Mouse (Mus musculus): ENCODE results near the gene Grk5. TPM values are rescaled to one million over a fixed set of nuclear protein-coding genes. Genes with fewer than 3 reads are reported as not detected.

The Grk5 gene
- polyA plus RNA-seq, 1 experiment from 2014 or later: 0.72 TPM

- H3K9me3 ChIP-seq (replicated peaks; ENCODE audit: control insufficient read depth, low read length): no peaks in the 10 kb centered on the region
- 0% methylated on average over 28 of the region's 28 CpGs for WGBS (ENCODE audit: insufficient replicate concordance)
- ATAC-seq (ENCODE audit: low read depth): peak; percentile 93
- H3K36me3 ChIP-seq (ENCODE audit: control insufficient read depth, insufficient read depth): peaks cover 16% of the 10 kb centered on the region
- H3K4me2 ChIP-seq (ENCODE audit: low read depth, low read length): peak within 1 kb of the TSS; percentile 80
- H3K27me3 ChIP-seq (ENCODE audit: control insufficient read depth, insufficient read depth, low read depth, low read length): no peaks in the 10 kb centered on the region
- H3K4me1 ChIP-seq (ENCODE audit: control insufficient read depth, low read depth, low read length): peaks cover 29% of the 10 kb centered on the region
- H3K9ac ChIP-seq (ENCODE audit: low read depth, low read length): peak within 1 kb of the TSS; percentile 88
- peak within 1 kb of the TSS; percentile 94 for H3K27ac ChIP-seq (ENCODE audit: low read length)
- H3K4me3 ChIP-seq (ENCODE audit: low read depth, low read length): peak within 1 kb of the TSS; percentile 82
Observed at GRCm38 (mm10) chr19:60874064-60874694, 15.4 kb upstream of the Grk5 start, which contains the start of gene Prdx3. TSS of gene Prdx3 (minus strand) at chr19:60874556.

GRCm38 (mm10) chr19:60883129-60883528 lies 6.4 kb upstream of the Grk5 start:
- no peak overlapping the region for H3K9ac ChIP-seq (ENCODE audit: low read depth, low read length)
- no peak for ATAC-seq (ENCODE audit: low read depth)
- no peaks in the 10 kb centered on the region for H3K36me3 ChIP-seq (ENCODE audit: control insufficient read depth, insufficient read depth)
- 30% methylated on average over 3 of the region's 3 CpGs for WGBS (ENCODE audit: insufficient replicate concordance)
- H3K27ac ChIP-seq (ENCODE audit: low read length): no peak overlapping the region
- H3K27me3 ChIP-seq (ENCODE audit: control insufficient read depth, insufficient read depth, low read depth, low read length): no peaks in the 10 kb centered on the region
- H3K4me3 ChIP-seq (ENCODE audit: low read depth, low read length): no peak overlapping the region
- H3K9me3 ChIP-seq (replicated peaks; ENCODE audit: control insufficient read depth, low read length): no peaks in the 10 kb centered on the region
- H3K4me1 ChIP-seq (ENCODE audit: control insufficient read depth, low read depth, low read length): peaks cover 11% of the 10 kb centered on the region
- H3K4me2 ChIP-seq (ENCODE audit: low read depth, low read length): no peak overlapping the region

GRCm38 (mm10) chr19:60887637-60888036 lies 1.9 kb upstream of the Grk5 start:
- H3K4me2 ChIP-seq (ENCODE audit: low read depth, low read length): peak overlapping the region; percentile 29; the same call in 1 of the 2 replicates
- no peak overlapping the region; the same call in 1 of the 2 replicates for H3K9ac ChIP-seq (ENCODE audit: low read depth, low read length)
- H3K9me3 ChIP-seq (replicated peaks; ENCODE audit: control insufficient read depth, low read length): no peaks in the 10 kb centered on the region
- H3K27ac ChIP-seq (ENCODE audit: low read length): peak overlapping the region; percentile 97
- no peaks in the 10 kb centered on the region for H3K36me3 ChIP-seq (ENCODE audit: control insufficient read depth, insufficient read depth)
- ATAC-seq (ENCODE audit: low read depth): 0 out of 2 replicates have a peak, but pooled peaks have one; percentile 2
- 28% methylated on average over 2 of the region's 2 CpGs for WGBS (ENCODE audit: insufficient replicate concordance)
- peaks cover 36% of the 10 kb centered on the region for H3K4me1 ChIP-seq (ENCODE audit: control insufficient read depth, low read depth, low read length)
- no peak overlapping the region for H3K4me3 ChIP-seq (ENCODE audit: low read depth, low read length)
- H3K27me3 ChIP-seq (ENCODE audit: control insufficient read depth, insufficient read depth, low read depth, low read length): peaks cover 3% of the 10 kb centered on the region; the same call in 1 of the 2 replicates

- Histone ChIP-seq H3K9me3 (replicated peaks; ENCODE audit: control insufficient read depth, low read length) (no peaks in the 10 kb centered on the region), H3K36me3 (ENCODE audit: control insufficient read depth, insufficient read depth) (no peaks in the 10 kb centered on the region), H3K4me2 (ENCODE audit: low read depth, low read length) (peak overlapping the region; percentile 99), H3K4me1 (ENCODE audit: control insufficient read depth, low read depth, low read length) (peaks cover 36% of the 10 kb centered on the region), H3K4me3 (ENCODE audit: low read depth, low read length) (peak overlapping the region; percentile 92), H3K9ac (ENCODE audit: low read depth, low read length) (peak overlapping the region; percentile 97), H3K27me3 (ENCODE audit: control insufficient read depth, insufficient read depth, low read depth, low read length) (peaks cover 3% of the 10 kb centered on the region; the same call in 1 of the 2 replicates), H3K27ac (ENCODE audit: low read length) (peak overlapping the region; percentile 97)
- whole genome bisulfite sequencing (ENCODE audit: insufficient replicate concordance): 6% methylated on average over 17 of the region's 17 CpGs
- peak; percentile 12; the same call in 1 of the 2 replicates for ATAC-seq (ENCODE audit: low read depth)
Observed at GRCm38 (mm10) chr19:60889101-60889713, 342 bp upstream of the Grk5 start.

- Histone ChIP-seq H3K27ac (ENCODE audit: low read length) (peak overlapping the region; percentile 56), H3K27me3 (ENCODE audit: control insufficient read depth, insufficient read depth, low read depth, low read length) (peaks cover 3% of the 10 kb centered on the region; the same call in 1 of the 2 replicates), H3K4me2 (ENCODE audit: low read depth, low read length) (peak overlapping the region; percentile 99), H3K9me3 (replicated peaks; ENCODE audit: control insufficient read depth, low read length) (no peaks in the 10 kb centered on the region), H3K36me3 (ENCODE audit: control insufficient read depth, insufficient read depth) (no peaks in the 10 kb centered on the region), H3K4me3 (ENCODE audit: low read depth, low read length) (peak overlapping the region; percentile 92), H3K9ac (ENCODE audit: low read depth, low read length) (peak overlapping the region; percentile 97), H3K4me1 (ENCODE audit: control insufficient read depth, low read depth, low read length) (peaks cover 34% of the 10 kb centered on the region)
- under 1% methylated on average over 41 of the region's 41 CpGs for WGBS (ENCODE audit: insufficient replicate concordance)
- no peak for ATAC-seq (ENCODE audit: low read depth)
Observed at GRCm38 (mm10) chr19:60890391-60891122, 1.0 kb downstream of the Grk5 start.

GRCm38 (mm10) chr19:60891123-60891470 lies 1.5 kb downstream of the Grk5 start:
- ATAC-seq (ENCODE audit: low read depth): no peak
- Histone ChIP-seq H3K9me3 (replicated peaks; ENCODE audit: control insufficient read depth, low read length) (no peaks in the 10 kb centered on the region), H3K4me1 (ENCODE audit: control insufficient read depth, low read depth, low read length) (peaks cover 34% of the 10 kb centered on the region), H3K4me3 (ENCODE audit: low read depth, low read length) (peak overlapping the region; percentile 92), H3K36me3 (ENCODE audit: control insufficient read depth, insufficient read depth) (no peaks in the 10 kb centered on the region), H3K27me3 (ENCODE audit: control insufficient read depth, insufficient read depth, low read depth, low read length) (peaks cover 3% of the 10 kb centered on the region; the same call in 1 of the 2 replicates), H3K9ac (ENCODE audit: low read depth, low read length) (no peak overlapping the region), H3K4me2 (ENCODE audit: low read depth, low read length) (peak overlapping the region; percentile 99), H3K27ac (ENCODE audit: low read length) (no peak overlapping the region)
- 19% methylated on average over 5 of the region's 5 CpGs for WGBS (ENCODE audit: insufficient replicate concordance)

- no peaks in the 10 kb centered on the region for H3K9me3 ChIP-seq (replicated peaks; ENCODE audit: control insufficient read depth, low read length)
- H3K4me2 ChIP-seq (ENCODE audit: low read depth, low read length): no peak overlapping the region
- 16% methylated on average over 1 of the region's 1 CpGs for WGBS (ENCODE audit: insufficient replicate concordance)
- H3K4me1 ChIP-seq (ENCODE audit: control insufficient read depth, low read depth, low read length): peaks cover 34% of the 10 kb centered on the region
- no peaks in the 10 kb centered on the region for H3K36me3 ChIP-seq (ENCODE audit: control insufficient read depth, insufficient read depth)
- peaks cover 3% of the 10 kb centered on the region; the same call in 1 of the 2 replicates for H3K27me3 ChIP-seq (ENCODE audit: control insufficient read depth, insufficient read depth, low read depth, low read length)
- H3K27ac ChIP-seq (ENCODE audit: low read length): no peak overlapping the region
- no peak overlapping the region for H3K4me3 ChIP-seq (ENCODE audit: low read depth, low read length)
- no peak for ATAC-seq (ENCODE audit: low read depth)
- no peak overlapping the region for H3K9ac ChIP-seq (ENCODE audit: low read depth, low read length)
Observed at GRCm38 (mm10) chr19:60891934-60892547, 2.5 kb downstream of the Grk5 start.

GRCm38 (mm10) chr19:60895251-60895880 lies 5.8 kb downstream of the Grk5 start:
- ATAC-seq (ENCODE audit: low read depth): no peak
- Histone ChIP-seq H3K9ac (ENCODE audit: low read depth, low read length) (no peak overlapping the region), H3K4me3 (ENCODE audit: low read depth, low read length) (no peak overlapping the region), H3K27me3 (ENCODE audit: control insufficient read depth, insufficient read depth, low read depth, low read length) (peaks cover 3% of the 10 kb centered on the region; the same call in 1 of the 2 replicates), H3K4me2 (ENCODE audit: low read depth, low read length) (no peak overlapping the region), H3K9me3 (replicated peaks; ENCODE audit: control insufficient read depth, low read length) (no peaks in the 10 kb centered on the region), H3K4me1 (ENCODE audit: control insufficient read depth, low read depth, low read length) (peaks cover 11% of the 10 kb centered on the region), H3K27ac (ENCODE audit: low read length) (no peak overlapping the region), H3K36me3 (ENCODE audit: control insufficient read depth, insufficient read depth) (no peaks in the 10 kb centered on the region)
- WGBS (ENCODE audit: insufficient replicate concordance): 49% methylated on average over 3 of the region's 3 CpGs

All from liver, embryonic 16.5 days (tissue).